Mouse (Mus musculus) E14TG2a.4 (cell line): ENCODE data around the gene Trim2.

Experiments used
- H3K27me3 ChIP-seq: 2 replicates; pipeline ENCODE4 v1.6.1; 2014; ENCODE audit warnings: low read length, control low read depth; ENCODE audit not compliant: insufficient read depth
- H3K36me3 ChIP-seq: 2 replicates; pipeline ENCODE4 v1.6.1; 2014; ENCODE audit warnings: low read length, control low read depth; ENCODE audit not compliant: insufficient read depth
- H3K4me1 ChIP-seq: replicated peaks from 2 replicates; pipeline ENCODE4 v1.6.1; 2014; ENCODE audit warnings: low read depth, low read length, control low read depth
- H3K4me3 ChIP-seq: replicated peaks from 2 replicates; pipeline ENCODE4 v1.5.1; 2014; ENCODE audit warnings: mild to moderate bottlenecking, low read length
- H3K9me3 ChIP-seq: 2 replicates; pipeline ENCODE4 v1.6.1; 2014; ENCODE audit warnings: low read length, control low read depth
- CTCF ChIP-seq: conservative IDR thresholded peaks from 2 replicates; pipeline ENCODE4 v1.5.1; 2014; ENCODE audit warnings: low read length
- NANOG ChIP-seq: IDR thresholded peaks from 2 replicates; pipeline ENCODE4 v1.6.1; 2014; ENCODE audit warnings: borderline replicate concordance, low read length, mixed read lengths
- POU5F1 ChIP-seq: IDR thresholded peaks from 2 replicates; pipeline ENCODE4 v1.6.1; 2014; ENCODE audit warnings: low read length, borderline replicate concordance

Gene Trim2

DNA sequence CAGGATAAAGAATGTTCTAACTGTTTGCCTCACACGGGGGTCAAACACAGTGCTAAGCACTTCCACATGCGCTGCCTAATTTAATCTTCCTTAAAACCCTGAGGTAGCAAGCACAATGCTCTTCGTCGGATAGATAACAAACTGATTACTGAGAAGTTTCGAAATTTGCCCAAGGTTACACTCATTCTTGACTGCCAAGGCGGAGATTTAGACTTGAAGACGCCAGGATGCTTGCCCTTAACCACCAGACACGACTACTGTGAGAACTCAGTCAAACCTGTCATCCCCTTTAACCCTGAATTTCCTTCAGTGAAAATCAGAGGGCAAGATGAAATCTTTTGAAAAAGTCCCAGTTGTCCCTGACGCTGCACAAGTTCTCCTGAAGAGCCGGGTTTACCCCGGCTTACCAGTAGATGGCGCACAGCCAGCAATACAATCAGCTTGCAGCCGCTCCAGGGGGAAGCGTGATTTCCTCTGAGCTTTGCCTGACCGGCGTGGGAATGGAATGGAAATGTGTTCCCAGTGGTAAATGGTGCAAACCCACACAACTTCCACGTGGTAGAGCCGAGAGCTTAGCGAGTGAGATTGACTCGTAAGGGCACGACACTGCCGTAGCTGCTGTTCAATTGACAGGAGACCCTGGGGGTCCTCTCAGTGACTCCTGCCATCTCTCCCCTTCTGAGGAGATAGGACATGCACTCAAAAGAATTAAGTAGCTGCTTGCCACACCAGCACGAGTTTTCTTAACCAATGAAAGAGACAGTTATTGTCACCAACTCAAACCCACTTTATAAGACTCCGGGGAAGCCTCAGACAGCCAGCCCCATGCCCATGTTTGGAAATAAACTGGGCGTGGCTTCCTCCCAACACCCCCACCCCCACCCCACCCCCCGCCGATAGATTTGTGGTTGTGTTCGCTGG, 38.3 kb upstream of the Trim2 start:
- H3K4me1 ChIP-seq = peaks cover 38% of the 10 kb centered on the region
- H3K27me3 ChIP-seq = peaks cover 42% of the 10 kb centered on the region
- peak overlapping the region; percentile 71 for H3K4me3 ChIP-seq
- TF ChIP-seq POU5F1 (no peak), CTCF (peak; percentile 96)
- no peaks in the 10 kb centered on the region for H3K36me3 ChIP-seq
- H3K9me3 ChIP-seq = no peaks in the 10 kb centered on the region

DNA sequence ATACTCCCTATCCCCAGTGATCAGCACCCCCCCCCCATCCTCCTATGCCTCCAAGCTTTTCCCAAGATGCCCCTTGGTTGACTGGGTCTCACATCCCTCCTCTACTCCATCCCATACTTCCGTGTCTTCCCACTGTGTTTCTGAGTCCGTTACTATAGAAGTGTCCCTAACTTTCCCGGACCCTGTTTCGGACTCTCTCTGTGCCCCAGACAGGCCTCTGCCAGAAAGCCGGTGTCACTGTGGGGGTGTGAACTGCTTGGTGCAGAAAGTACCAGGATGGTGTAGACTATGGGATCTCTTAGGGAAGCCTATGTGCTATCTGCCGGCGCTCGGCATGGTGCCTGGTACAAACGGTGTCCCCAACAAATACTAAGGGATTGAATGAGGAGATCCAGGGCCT, 36.4 kb upstream of the Trim2 start:
- no peaks in the 10 kb centered on the region for H3K9me3 ChIP-seq
- H3K4me3 ChIP-seq = no peak overlapping the region
- H3K27me3 ChIP-seq = peaks cover 32% of the 10 kb centered on the region
- H3K4me1 ChIP-seq = peaks cover 53% of the 10 kb centered on the region
- H3K36me3 ChIP-seq = no peaks in the 10 kb centered on the region
- TF ChIP-seq NANOG = no peak
- TF ChIP-seq CTCF = no peak
- TF ChIP-seq POU5F1 = no peak

DNA sequence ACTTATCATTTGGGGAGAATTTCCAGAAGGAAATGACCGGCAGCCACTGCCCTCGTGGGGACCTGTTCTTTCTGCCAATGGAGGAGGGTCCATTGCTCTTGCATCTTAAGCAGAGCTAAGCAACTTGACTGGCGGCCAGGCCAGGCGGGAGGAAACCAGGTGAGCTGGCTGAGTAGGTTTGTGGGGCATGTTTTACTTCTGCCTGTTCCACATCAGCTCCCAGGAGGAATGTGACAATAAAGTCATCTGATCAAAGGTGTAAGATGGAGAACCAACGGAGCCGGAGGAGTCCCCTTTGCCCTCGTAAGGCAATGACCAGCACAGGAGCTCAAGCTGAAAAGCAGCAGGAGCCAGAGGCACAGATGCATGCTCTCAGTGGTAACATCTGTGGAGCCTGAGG, 35.1 kb upstream of the Trim2 start:
- TF ChIP-seq POU5F1 = no peak
- no peak for TF ChIP-seq NANOG
- no peak for TF ChIP-seq CTCF
- no peak overlapping the region for H3K4me3 ChIP-seq
- H3K9me3 ChIP-seq = no peaks in the 10 kb centered on the region
- no peaks in the 10 kb centered on the region for H3K36me3 ChIP-seq
- peaks cover 66% of the 10 kb centered on the region for H3K4me1 ChIP-seq
- H3K27me3 ChIP-seq = peaks cover 20% of the 10 kb centered on the region

DNA sequence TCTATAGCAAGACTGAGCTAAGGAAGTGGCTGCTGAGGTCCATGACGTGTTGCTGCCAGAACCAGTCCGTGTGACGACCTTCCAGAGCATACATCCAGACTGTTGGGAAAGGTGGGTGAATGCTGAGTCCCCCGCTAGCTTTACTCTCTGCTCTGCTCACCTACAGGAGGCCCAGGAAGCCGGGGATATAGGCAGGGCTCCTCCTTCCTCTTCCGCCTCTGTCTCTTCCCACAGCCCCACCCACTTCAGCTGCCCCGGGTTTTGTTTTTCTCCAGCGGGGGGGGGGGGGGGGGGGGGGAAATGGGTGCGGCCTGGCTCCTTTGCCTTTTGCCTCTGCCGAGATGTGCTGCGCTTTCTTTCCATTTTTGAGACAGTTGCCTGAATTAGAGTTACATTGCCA, 30.9 kb upstream of the Trim2 start:
- peaks cover 9% of the 10 kb centered on the region; the same call in 1 of the 2 replicates for H3K27me3 ChIP-seq
- peaks cover 76% of the 10 kb centered on the region for H3K4me1 ChIP-seq
- TF ChIP-seq POU5F1 = no peak
- no peak for TF ChIP-seq CTCF
- no peak for TF ChIP-seq NANOG
- H3K4me3 ChIP-seq = peak overlapping the region; percentile 41
- H3K36me3 ChIP-seq = no peaks in the 10 kb centered on the region
- no peaks in the 10 kb centered on the region for H3K9me3 ChIP-seq

DNA sequence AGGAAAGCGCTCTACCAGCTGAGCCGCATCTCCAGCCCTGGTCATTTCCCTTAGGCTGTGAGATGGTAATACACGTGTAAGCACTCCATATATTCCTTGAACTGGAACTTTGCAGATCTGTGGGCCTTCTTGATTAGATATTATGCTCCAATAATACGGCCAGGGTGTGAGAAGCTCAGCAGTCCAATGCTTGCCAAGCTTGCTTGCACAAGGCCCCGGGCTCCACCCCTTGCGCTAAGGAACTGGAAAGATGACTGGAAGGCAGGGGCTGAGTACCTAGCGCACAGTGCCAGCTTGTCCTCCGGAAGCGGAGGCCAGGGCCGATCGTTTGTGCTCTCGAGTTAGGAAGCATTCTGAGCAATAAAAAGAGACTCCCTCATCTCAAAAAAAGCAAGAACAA, 29.7 kb upstream of the Trim2 start:
- peaks cover 16% of the 10 kb centered on the region; the same call in 1 of the 2 replicates for H3K27me3 ChIP-seq
- no peak overlapping the region for H3K4me3 ChIP-seq
- no peak for TF ChIP-seq CTCF
- no peak for TF ChIP-seq POU5F1
- no peaks in the 10 kb centered on the region for H3K36me3 ChIP-seq
- H3K9me3 ChIP-seq = no peaks in the 10 kb centered on the region
- peaks cover 72% of the 10 kb centered on the region for H3K4me1 ChIP-seq

DNA sequence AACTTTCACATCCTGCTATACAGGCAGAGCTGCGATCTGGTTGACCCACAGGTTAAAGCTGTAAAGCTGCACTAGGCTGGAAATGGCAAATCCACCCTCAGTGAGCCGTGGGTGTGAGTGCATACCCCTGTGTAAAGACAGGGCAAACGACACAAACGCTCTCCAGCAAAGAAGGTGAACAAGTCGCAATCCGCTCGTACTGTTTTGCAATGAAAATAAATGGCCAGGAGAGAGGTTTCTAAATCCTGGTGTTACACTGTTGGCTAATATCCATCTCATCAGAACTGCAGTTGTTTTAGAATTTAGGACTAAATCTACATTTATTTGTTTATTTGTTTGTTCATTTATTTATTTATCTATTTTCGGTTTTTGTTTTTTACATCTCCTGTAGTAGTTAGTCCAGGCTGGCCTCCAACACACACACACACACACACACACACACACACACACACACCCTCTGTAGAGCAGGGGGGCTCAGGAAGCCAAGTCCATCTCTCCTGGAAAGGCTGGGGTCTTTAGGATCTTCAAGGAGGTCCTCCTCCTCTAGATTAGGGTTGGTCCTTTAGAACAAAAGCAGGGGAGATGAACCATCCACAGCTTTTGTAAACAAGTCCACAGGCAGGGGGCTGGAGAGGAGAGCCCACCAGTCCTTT, 28.9 kb upstream of the Trim2 start:
- H3K4me3 ChIP-seq = peak overlapping the region; percentile 65; the same call in 1 of the 2 replicates

DNA sequence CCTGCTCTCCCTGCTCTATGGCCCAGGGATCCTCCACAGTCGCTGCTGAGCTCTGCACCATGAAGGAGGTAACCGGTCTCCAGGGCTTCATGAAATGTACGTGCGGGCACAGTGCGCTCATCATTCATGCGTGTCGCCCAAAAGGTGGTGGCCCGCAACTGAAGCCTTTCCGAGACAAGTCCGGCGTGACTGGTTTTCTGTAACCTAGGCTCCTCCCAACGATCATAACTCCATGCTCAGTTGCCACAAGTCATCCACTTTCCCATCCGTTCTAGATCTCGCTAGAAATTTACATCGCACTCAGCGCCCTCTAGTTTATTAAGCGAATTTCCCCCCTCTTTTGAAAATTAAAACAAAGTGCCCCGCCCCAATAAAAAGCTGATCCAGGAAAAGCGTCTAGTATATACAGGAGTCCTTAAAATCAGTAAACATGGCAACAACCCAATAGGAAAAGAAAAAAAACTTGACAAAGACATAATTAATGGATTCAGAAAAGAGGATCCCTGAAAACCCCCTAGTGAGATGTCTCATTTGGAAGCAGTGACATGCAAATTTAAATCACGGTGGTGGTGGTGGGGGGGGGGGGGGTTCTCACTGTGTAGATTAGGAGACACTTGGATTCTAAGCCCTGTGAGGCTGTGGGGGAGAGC, 28.2 kb upstream of the Trim2 start:
- H3K36me3 ChIP-seq = no peaks in the 10 kb centered on the region
- TF ChIP-seq CTCF = no peak
- no peak for TF ChIP-seq POU5F1
- TF ChIP-seq NANOG = no peak

More for the DNA sequence above, 28.9 kb upstream of the Trim2 start:
- no peaks in the 10 kb centered on the region for H3K36me3 ChIP-seq
- H3K27me3 ChIP-seq = peaks cover 16% of the 10 kb centered on the region; the same call in 1 of the 2 replicates
- no peak for TF ChIP-seq CTCF
- no peak for TF ChIP-seq NANOG
- TF ChIP-seq POU5F1 = no peak
- peaks cover 64% of the 10 kb centered on the region for H3K4me1 ChIP-seq
- no peaks in the 10 kb centered on the region for H3K9me3 ChIP-seq

DNA sequence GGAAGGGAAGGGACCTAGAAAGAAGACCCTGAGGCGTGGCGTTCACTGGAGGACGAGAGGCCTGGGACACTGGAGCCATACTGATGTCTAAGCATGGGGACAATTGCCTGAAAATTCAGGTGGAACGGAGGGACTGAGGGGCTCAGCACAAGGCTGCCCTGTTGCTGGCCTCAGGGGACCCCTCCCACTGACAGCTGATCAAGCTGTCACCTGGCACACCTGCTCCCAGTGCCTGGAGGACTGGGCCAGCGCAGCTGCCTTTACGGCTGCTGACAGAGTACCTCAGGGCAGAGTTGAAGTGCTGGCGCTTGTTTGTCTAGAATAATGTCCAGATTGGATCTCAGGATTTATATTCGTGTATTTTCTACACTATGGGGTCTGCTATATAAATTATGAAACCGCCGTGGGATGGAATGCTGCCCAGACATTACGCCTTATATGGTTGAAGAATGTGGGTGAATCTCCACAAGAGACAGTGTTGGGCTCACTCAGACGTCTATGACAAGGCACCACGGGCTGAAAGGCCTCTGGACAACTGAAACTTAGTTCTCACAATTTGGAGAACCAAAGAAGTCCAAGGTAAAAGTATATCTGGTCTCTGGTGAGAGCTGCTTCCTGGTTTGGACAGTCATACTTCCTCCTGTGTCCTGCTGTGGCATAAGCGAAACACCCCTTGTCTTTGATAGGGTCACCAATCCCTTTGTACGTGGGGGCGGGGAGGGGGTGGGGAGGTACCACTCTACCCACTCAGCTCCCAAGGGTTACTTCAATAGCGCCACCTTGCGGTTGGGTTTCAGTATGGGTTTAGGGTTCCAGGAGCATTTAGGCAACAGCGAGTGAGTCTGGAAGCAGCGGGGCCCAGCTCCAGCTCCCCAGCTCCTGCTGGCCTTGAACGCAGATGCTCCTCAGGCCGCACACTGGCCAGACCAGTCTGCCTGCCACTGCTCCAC, 27.0 kb upstream of the Trim2 start:
- TF ChIP-seq POU5F1 = no peak
- TF ChIP-seq CTCF = peak; percentile 31
- Histone ChIP-seq H3K4me3 (peak overlapping the region; percentile 57), H3K9me3 (peaks cover 8% of the 10 kb centered on the region; the same call in 1 of the 2 replicates), H3K36me3 (no peaks in the 10 kb centered on the region), H3K27me3 (peaks cover 16% of the 10 kb centered on the region; the same call in 1 of the 2 replicates), H3K4me1 (peaks cover 48% of the 10 kb centered on the region)

More for the DNA sequence above, 28.2 kb upstream of the Trim2 start:
- Histone ChIP-seq H3K27me3 (peaks cover 16% of the 10 kb centered on the region; the same call in 1 of the 2 replicates), H3K4me3 (peak overlapping the region; percentile 65), H3K9me3 (peaks cover 4% of the 10 kb centered on the region; the same call in 1 of the 2 replicates), H3K4me1 (peaks cover 59% of the 10 kb centered on the region)
